Mouse (Mus musculus) ovary, postnatal 14 days (tissue): ENCODE data around the gene Snrpe.
A peak's percentile ranks its signal among the peaks of the same experiment; 100 is the strongest.

Experiments
- DNase-seq: peaks from one replicate; pipeline ENCODE4 v3.0.0; 2022; ENCODE audit warnings: low spot score

Gene Snrpe

DNA sequence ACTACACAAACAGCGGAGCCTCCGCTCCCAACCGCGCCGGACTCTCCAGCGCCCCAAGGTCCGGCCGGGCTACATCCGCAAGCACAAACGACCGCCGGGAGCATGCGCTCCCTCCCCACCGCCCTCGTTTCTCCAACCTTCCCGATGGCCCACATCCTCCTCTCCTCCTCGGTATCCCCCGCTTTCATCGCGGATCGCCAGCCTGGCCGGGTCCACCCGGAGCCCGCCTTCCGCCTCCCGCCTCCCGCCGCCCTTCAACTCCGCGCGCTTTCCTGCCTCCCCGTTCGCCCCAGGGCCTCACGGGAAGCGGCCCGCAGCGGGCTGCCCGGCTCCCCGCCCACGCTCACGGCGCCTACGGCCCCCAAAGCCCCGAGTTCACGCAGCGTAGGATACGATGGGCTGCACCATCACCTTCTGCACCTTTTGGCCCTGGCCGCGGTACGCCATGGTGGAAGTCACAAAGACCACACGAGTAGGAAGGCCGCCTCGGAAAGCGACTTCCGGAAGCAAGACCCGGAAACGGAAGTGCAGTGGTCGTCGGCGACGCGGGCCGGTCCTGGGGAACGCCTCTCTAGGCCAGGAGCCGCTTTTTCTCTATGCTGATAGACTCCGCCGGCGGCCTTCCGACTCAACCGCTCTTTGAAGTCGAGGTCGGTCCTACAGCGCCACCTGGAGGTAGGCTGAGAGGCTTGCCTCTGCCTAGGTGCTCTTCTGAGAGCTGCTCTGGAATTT, at the start of gene Snrpe:
Gene Snrpe, minus strand, starts transcription at position 521 of the 732 bp plus-strand sequence.
- peak; percentile 95 for DNase-seq

GRCm38 (mm10) chr1:133658878-133659277, 48.8 kb upstream of the Snrpe start:
- DNase-seq, result no peak

DNA sequence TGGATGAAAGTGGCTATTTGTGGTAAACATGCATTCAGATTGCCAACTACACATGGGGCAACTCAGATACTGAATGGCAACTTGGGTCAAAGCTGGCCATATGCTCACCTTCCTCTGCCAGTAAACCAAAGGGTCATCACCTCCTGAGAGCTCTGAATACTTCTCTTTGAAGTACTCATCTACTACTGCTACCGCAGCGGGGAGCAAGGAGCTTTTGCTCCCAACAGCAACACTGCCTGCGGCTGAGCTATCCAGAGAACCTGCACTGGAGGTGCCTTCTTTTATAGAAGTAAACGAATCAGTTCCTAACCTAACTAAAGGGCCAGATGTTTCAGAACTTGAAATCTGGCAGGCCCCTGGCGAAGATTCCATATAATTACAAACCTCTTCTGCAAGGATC, 46.7 kb upstream of the Snrpe start:
- no peak for DNase-seq

GRCm38 (mm10) chr1:133653033-133653432, 42.9 kb upstream of the Snrpe start:
- no peak for DNase-seq

DNA sequence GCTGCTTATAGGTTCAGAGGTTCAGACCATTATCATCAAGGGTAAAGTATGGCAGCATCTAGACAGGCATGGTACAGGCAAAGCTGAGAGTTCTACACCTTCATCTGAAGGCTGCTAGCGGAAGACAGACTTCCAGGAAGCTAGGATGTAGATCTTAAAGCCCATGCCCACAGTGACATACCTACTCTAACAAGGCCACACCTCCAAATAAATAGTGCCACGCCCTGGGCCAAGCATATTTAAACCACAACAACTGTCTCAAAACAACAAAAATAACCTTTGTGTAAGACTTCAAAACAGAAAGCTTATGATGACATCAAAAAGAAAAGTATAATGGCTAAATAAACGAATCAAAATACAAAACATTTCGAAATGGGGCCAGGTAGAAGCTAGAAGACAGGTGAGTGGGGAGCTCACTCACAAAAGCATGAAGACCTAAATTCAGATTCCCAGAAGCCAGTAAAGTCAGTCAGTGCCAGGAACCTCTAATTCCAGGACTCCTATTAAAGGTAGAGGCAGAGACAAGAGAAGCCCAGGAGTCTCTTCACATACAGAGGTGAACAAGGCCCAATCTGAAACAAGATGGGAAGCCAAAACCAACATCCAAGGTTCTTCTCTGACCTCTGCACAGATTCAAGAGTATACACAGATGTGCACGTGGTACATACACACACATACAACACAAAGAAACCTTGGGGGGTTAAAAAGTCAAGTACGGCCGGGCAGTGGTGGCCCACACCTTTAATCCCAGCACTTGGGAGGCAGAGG, 40.4 kb upstream of the Snrpe start:
- no peak for DNase-seq

GRCm38 (mm10) chr1:133645652-133646051, 35.6 kb upstream of the Snrpe start:
- no peak for DNase-seq

DNA sequence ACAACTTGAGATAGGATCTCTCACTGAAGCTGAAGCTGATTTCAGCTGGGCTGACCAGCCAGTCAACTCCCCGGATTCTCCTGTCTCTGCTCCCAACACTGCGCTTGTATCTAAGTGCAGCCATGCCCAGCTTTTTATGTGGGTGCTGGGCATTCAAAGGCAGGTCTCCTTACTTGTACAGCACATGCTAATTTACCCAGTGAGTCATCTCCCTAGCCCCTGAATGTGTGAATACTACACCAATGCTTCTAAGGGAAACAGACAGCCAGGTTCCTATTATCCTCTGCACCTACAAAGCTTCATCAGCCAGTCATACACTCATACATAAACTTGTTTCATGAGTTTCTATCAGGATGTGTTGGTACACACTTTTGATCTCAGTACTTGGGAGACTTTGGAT, 31.1 kb upstream of the Snrpe start:
- no peak for DNase-seq

DNA sequence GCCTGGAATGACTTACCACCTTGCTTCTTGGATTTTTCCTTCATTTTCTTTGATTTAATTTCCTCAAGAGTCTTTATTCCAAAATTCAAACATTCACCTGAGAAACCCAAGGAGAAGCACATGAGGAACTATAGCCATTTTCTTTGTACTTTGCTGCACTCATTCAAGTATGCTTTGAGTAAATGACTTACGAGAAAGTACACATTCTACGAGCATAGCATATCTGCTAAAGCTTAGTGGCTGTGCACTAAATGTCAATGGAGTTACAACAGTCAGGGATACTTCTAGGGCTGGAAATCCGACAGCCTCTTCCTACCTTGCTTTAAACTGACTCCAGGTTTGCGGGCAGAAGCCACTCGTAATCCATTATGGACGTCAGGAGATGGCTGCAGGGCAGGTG, 28.4 kb upstream of the Snrpe start:
- no peak for DNase-seq

DNA sequence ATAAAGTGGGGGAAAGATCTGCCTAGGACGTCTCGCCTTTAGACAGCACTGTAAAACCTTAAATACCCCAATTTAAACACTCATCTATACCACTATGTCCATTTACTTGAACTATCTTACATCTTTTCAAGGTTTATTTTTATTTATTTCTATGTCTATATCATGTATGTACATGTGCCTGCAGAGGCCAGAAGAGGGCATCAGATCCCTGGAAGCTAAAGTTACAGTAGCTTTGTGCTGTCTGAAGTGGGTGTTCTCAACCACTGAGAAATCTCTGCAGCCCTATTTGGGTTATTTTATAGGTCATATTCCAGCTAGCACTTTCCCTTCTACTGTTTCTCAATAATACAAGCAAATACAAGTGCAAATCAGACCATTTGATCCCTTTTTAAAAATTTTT, 22.1 kb upstream of the Snrpe start:
- DNase-seq, result no peak

- DNase-seq, result no peak
Observed at GRCm38 (mm10) chr1:133625052-133625451, 15.0 kb upstream of the Snrpe start.

GRCm38 (mm10) chr1:133618311-133618710, 8.2 kb upstream of the Snrpe start:
- no peak for DNase-seq

- DNase-seq, result no peak
Observed at GRCm38 (mm10) chr1:133617908-133618307, 7.8 kb upstream of the Snrpe start.

- DNase-seq, result no peak
Observed at GRCm38 (mm10) chr1:133613817-133614216, 3.7 kb upstream of the Snrpe start.

- DNase-seq, result no peak
Observed at GRCm38 (mm10) chr1:133611436-133611835, 1.3 kb upstream of the Snrpe start.

GRCm38 (mm10) chr1:133610601-133611000, 510 bp upstream of the Snrpe start:
- no peak for DNase-seq

DNA sequence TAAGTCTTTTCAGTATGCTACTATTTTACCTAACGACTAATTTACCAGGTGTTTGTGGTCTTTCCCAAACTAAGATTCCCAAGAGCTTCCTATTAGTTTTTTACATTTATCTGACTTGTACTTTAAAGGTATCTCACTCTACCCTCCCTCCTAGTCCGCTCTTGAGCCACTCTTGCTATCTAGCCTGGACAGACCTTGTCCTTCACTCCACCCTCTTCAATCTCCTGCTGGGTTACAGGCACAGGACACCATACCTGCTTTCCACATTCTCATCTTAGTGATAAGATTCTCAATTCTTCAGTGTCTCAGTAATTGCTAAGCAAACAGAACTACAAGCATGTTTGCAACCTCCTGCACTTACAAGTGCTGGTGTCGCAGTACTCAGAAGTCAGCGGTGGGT, 6.9 kb downstream of the Snrpe start:
- DNase-seq, result no peak

DNA sequence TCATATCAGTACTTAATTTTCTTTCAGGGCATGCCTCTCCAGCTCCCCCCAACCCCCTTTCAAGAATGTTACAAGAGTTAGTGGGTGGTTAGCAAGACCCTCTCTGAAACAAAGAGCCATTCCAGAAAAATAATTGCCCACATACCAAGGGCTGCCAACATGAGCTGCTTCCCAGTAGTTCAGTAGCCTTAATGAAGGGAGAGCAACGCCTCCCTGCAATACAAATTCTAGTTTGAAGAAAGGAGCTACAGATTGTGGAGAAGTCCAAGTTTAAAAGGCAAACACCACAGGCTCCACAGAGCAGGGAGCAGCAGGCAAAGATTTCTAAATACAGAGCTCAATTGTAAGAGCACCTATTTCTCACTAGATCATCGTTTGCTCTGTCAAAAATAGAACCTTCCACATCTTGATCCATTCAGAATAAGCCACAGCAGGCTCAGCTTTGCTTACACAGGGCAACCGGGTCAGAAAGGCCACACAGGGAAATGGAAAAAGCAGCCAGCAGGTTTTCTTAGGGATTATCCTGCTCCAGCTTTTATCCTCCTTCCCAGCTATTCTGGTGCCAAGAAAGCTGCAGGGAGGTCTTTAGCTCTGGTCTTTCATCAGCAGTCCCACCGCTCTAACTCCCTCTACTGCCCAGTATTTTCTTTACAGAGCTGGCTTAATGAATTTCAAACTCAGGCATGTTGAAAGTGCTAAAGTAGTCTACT, 13.6 kb downstream of the Snrpe start:
- peak; percentile 13 for DNase-seq

GRCm38 (mm10) chr1:133585995-133586537, 24.0 kb downstream of the Snrpe start:
- DNase-seq, result no peak

GRCm38 (mm10) chr1:133571293-133571692, 38.8 kb downstream of the Snrpe start:
- DNase-seq, result no peak
